Mouse (Mus musculus) hindlimb bud, embryonic 11.5 days (tissue): ENCODE results near the gene Slc44a3.

Experiments
- DNase-seq: peaks from one replicate; pipeline ENCODE4 v3.0.0-alpha.2; 2012; ENCODE audit warnings: low read depth, low spot score; ENCODE audit errors: extremely low spot score

Gene Slc44a3

GRCm38 (mm10) chr3:121504927-121505487 is 27.2 kb downstream of the Slc44a3 start:
- DNase-seq: no peak

- DNase-seq: no peak
Observed at GRCm38 (mm10) chr3:121500734-121501133, 31.5 kb downstream of the Slc44a3 start.

GRCm38 (mm10) chr3:121500225-121500624 is 32.0 kb downstream of the Slc44a3 start:
- no peak for DNase-seq

- no peak for DNase-seq
Observed at GRCm38 (mm10) chr3:121493997-121494421, 38.2 kb downstream of the Slc44a3 start.

- no peak for DNase-seq
Observed at GRCm38 (mm10) chr3:121492026-121492425, 40.2 kb downstream of the Slc44a3 start.

GRCm38 (mm10) chr3:121490941-121491340 is 41.3 kb downstream of the Slc44a3 start:
- DNase-seq: no peak

- no peak for DNase-seq
Observed at GRCm38 (mm10) chr3:121489462-121490118, 42.6 kb downstream of the Slc44a3 start.

- no peak for DNase-seq
Observed at GRCm38 (mm10) chr3:121485201-121485600, 47.0 kb downstream of the Slc44a3 start.

GRCm38 (mm10) chr3:121483266-121484161 is 48.7 kb downstream of the Slc44a3 start:
- DNase-seq: no peak

- DNase-seq: no peak
Observed at GRCm38 (mm10) chr3:121481564-121481963, 50.6 kb downstream of the Slc44a3 start.

GRCm38 (mm10) chr3:121480961-121481436 is 51.2 kb downstream of the Slc44a3 start:
- no peak for DNase-seq

- no peak for DNase-seq
Observed at GRCm38 (mm10) chr3:121480030-121480960, 51.9 kb downstream of the Slc44a3 start.

- DNase-seq: no peak
Observed at GRCm38 (mm10) chr3:121474738-121475137, 57.5 kb downstream of the Slc44a3 start.

GRCm38 (mm10) chr3:121471703-121472102 is 60.5 kb downstream of the Slc44a3 start:
- DNase-seq: no peak

GRCm38 (mm10) chr3:121469185-121469975 is 62.8 kb downstream of the Slc44a3 start:
- peak; percentile 47 for DNase-seq

GRCm38 (mm10) chr3:121468136-121468535 is 64.1 kb downstream of the Slc44a3 start:
- no peak for DNase-seq

GRCm38 (mm10) chr3:121467094-121467552 is 65.1 kb downstream of the Slc44a3 start:
- no peak for DNase-seq

- DNase-seq: no peak
Observed at GRCm38 (mm10) chr3:121465795-121466194, 66.4 kb downstream of the Slc44a3 start.

GRCm38 (mm10) chr3:121464733-121465305 is 67.4 kb downstream of the Slc44a3 start:
- DNase-seq: no peak
